ENCODE assay signal across 10 mouse cellular contexts in genomic region chr16:90044004-90044754, GRCm38 (mm10).
DNase-seq lines count a peak whose midpoint lies in the region; ATAC-seq lines count a peak whose summit lies in the region.
"Had no signal": no experiment of that assay in that cellular context is flagged by ENCODE, and none has a peak within 500 bp of the region (broad histone marks: within the 10 kb centered on the region; RNA-seq: fewer than 3 reads in every experiment).

No protein-coding gene starts in this region.

- 0 out of 2 replicates have a peak overlapping the region, but pooled peaks have one; percentile 24 for H3K9ac ChIP-seq in heart, embryonic 13.5 days
- no peak overlapping the region for H3K9ac ChIP-seq in midbrain, embryonic 15.5 days
- no peak overlapping the region for H3K9ac ChIP-seq in neural tube, embryonic 15.5 days (replicated peaks)
- H3K9ac ChIP-seq: intestine, embryonic 15.5 days had no signal

- peaks cover 19% of the 10 kb centered on the region for H3K4me1 ChIP-seq in heart, embryonic 13.5 days
- peaks cover 16% of the 10 kb centered on the region for H3K4me1 ChIP-seq in midbrain, embryonic 15.5 days
- H3K4me1 ChIP-seq in neural tube, embryonic 15.5 days = peaks cover 18% of the 10 kb centered on the region
- H3K4me1 ChIP-seq: intestine, embryonic 15.5 days; limb, embryonic 10.5 days had no signal

- H3K27me3 ChIP-seq in heart, embryonic 13.5 days (replicated peaks) = no peaks in the 10 kb centered on the region
- H3K27me3 ChIP-seq in midbrain, embryonic 15.5 days (replicated peaks) = no peaks in the 10 kb centered on the region
- H3K27me3 ChIP-seq in neural tube, embryonic 15.5 days (replicated peaks) = no peaks in the 10 kb centered on the region
- H3K27me3 ChIP-seq: intestine, embryonic 15.5 days had no signal

- H3K4me3 ChIP-seq in heart, embryonic 13.5 days = peak overlapping the region; percentile 14
- no peak overlapping the region for H3K4me3 ChIP-seq in midbrain, embryonic 15.5 days
- H3K4me3 ChIP-seq in neural tube, embryonic 15.5 days (replicated peaks) = no peak overlapping the region
- H3K4me3 ChIP-seq: intestine, embryonic 15.5 days; limb, embryonic 10.5 days had no signal

- peak; percentile 19 for DNase-seq in thymus, postnatal 25 days
- DNase-seq in thymus, postnatal 0 days (ENCODE audit: low spot score) = no peak
- DNase-seq in urinary bladder, postnatal 36 days (ENCODE audit: low spot score in 2 of 2) = no peak
- no peak for DNase-seq in right cerebral cortex, postnatal 14 days

- peak overlapping the region; percentile 56 for H3K4me2 ChIP-seq in heart, embryonic 13.5 days
- H3K4me2 ChIP-seq in midbrain, embryonic 15.5 days = no peak overlapping the region
- no peak overlapping the region for H3K4me2 ChIP-seq in neural tube, embryonic 15.5 days
- H3K4me2 ChIP-seq: intestine, embryonic 15.5 days had no signal

- no peaks in the 10 kb centered on the region for H3K36me3 ChIP-seq in heart, embryonic 13.5 days
- no peaks in the 10 kb centered on the region for H3K36me3 ChIP-seq in midbrain, embryonic 15.5 days (replicated peaks)
- H3K36me3 ChIP-seq in neural tube, embryonic 15.5 days = no peaks in the 10 kb centered on the region
- H3K36me3 ChIP-seq: intestine, embryonic 15.5 days; limb, embryonic 10.5 days had no signal

- no peaks in the 10 kb centered on the region for H3K9me3 ChIP-seq in heart, embryonic 13.5 days
- H3K9me3 ChIP-seq in midbrain, embryonic 15.5 days = no peaks in the 10 kb centered on the region
- H3K9me3 ChIP-seq in neural tube, embryonic 15.5 days (replicated peaks) = no peaks in the 10 kb centered on the region
- H3K9me3 ChIP-seq: intestine, embryonic 15.5 days; limb, embryonic 10.5 days had no signal

- ATAC-seq in heart, embryonic 13.5 days (ENCODE audit: extremely low read depth, insufficient number of reproducible peaks, low FRiP score, low TSS enrichment) = no peak
- ATAC-seq in megakaryocyte, adult 5-6 weeks (ENCODE audit: poor library complexity, severe bottlenecking) = peak; percentile 79
- no peak for ATAC-seq in midbrain, embryonic 15.5 days (replicated peaks)
- ATAC-seq in neural tube, embryonic 15.5 days (ENCODE audit: low FRiP score) = no peak
- ATAC-seq: intestine, embryonic 15.5 days had no signal

- 44% methylated on average over 21 of the region's 21 CpGs for WGBS in heart, embryonic 13.5 days
- WGBS in midbrain, embryonic 15.5 days = 89% methylated on average over 21 of the region's 21 CpGs
- 89% methylated on average over 21 of the region's 21 CpGs for WGBS in neural tube, embryonic 15.5 days

- H3K27ac ChIP-seq in heart, embryonic 13.5 days (replicated peaks) = no peak overlapping the region
- H3K27ac ChIP-seq in midbrain, embryonic 15.5 days = no peak overlapping the region
- H3K27ac ChIP-seq in neural tube, embryonic 15.5 days (replicated peaks) = no peak overlapping the region
- H3K27ac ChIP-seq: intestine, embryonic 15.5 days; limb, embryonic 10.5 days had no signal
